Mouse (Mus musculus) liver (tissue): Measurements from ENCODE around the gene Atp6v0c.

Experiments used
- DNase-seq: peaks from one replicate; pipeline ENCODE4 v3.0.0-alpha.2; 2020; ENCODE audit warnings: mixed read lengths

Atp6v0c gene

DNA sequence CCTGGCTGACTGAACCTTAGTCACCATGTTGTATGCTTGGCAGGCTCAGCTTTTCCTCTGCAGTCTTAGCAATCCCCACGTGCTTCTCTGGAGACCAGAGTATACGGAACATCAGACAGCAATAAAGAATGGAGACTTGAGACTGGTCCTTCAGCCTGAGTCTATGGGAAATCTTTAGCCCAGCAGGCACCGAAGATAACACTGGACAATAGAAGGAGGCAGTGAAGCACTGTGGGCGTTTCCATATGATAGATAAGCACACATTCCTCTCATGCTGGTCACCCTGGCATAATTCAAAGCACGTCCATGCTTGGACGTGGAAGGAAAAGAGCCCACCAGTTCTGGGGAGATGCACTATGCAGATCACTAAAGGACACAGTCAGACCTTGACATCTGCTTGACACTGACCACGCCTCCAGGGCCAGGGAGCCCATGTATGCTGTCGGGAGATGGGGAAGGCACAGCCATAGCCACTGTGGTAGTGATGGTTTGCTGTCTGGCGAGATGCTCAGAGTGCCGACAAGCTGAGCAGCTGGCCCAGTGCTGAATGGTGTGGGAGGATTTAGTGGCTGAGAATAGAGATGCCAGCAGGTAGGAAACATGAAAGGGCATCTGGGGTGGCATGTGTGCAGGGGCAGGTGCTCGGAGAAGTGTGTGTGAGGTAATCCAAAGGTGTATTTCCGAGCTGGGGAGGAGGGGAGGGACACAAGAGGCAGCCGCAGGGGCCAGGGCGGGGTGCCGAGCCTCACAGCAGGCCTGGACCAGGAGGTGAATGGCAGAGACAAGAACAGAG lies 27.7 kb upstream of the Atp6v0c start:
- DNase-seq = peak; percentile 59

DNA sequence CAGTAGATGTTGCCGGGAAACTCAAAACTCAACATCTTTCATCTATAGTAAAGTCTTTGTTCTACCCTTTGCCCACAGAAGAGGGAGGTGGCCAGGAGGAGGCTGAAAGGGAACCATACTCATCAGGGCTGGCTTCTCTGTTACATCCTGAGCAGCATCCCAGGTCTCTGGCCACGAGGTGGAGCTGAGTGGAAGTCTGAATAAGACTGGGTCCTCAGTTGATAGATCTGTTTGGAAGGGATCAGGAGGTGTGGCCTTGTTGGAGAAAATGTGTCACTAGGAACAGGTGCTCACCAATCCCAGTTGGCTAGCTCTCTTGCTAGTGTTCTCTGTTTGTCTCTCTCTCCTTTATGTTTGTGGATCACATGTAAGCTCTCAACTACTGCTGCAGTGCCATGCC lies 25.8 kb upstream of the Atp6v0c start:
- DNase-seq = no peak

DNA sequence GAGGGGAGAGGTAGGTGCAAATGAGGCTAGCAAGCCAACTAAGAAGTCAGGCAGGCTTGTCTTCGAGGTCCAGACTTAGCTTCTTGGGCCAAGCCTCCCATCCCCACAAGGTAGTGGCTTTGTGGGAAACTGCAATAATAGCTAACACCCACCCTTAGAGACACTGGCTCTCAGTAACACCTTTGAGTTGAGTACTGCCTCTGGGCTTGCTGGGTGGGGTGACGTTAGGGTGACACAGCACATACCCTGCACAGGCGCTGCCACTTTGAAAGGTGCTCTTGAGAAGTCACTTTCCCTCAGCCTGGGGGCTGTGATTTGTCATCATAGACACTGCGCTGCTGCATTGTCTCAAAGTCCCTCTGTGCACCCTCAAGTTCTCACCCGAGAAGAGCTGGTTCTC lies 24.3 kb upstream of the Atp6v0c start:
- peak; percentile 76 for DNase-seq

DNA sequence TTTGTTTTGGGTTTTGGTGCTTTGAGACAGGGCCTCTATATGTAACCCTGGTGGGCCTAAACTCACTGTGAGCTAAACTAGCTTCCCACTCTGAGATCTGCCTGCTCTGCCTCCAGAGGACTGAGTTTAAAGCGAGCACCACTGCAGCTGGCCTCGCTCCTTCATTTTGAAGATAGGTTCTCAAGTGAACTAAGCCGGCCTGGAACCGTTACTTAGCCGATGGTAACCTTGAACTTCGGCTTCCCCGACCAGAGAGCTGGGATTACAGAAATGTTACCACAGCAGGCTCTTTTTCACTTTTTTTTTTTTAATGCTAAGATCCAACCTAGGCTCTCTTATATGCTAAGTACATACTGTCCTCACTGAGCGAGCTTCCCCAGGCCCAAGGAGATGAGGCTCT lies 23.8 kb upstream of the Atp6v0c start:
- no peak for DNase-seq

DNA sequence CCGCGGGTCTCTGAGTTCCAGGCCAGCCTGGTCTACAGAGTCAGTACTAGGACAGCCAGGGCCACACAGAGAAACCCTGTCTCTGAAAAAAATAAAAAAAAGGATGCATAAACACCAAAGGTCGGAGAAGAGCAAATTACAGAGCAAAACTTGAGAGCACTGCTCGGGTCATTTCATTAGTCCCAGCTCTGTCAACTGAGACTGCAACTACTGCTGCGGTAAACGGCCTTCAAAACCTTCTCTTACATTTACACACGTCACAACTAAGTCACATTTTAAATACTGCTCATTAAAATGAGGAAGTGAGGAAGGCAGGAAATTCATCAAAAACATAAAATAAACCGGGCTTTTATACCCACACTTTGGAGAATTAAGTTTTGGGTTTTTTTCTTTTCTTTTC lies 23.3 kb upstream of the Atp6v0c start:
- DNase-seq = no peak

DNA sequence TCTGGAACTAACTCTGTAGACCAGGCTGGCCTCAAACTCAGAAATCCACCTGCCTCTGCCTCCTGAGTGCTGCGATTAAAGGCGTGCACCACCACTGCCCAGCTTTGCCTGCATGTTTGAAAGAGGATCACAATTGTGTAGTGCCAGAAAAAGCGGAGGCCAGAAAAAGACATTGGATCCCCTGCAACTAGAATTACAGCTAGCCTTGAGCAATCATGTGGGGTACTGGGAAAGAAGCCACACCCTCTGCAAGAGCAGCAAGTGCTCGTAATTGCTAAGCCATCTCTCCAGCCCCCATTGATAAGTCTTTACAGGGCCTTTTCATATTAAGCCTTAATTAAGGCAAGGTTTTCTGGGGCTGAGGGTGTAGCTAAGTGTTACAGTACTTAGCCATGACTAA lies 22.0 kb upstream of the Atp6v0c start:
- no peak for DNase-seq

DNA sequence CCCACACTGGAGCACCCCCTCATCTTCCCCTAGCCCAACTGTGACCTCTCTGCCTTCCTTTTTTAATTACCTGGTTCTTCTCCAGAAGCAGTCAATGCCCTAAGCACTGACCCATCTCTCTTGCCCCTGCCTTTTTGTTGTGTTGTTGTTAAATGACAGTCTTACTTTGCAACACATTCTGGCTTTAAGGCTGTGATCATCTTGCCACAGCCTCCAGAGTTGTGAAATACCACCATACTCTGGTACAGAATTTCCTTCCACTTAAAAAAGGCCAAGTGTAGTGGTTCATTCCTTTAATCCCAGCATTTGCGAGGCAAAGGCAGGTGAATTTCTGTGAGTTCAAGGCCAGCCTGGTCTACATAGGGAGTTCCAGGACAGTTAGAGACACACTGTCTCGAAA lies 21.4 kb upstream of the Atp6v0c start:
- no peak for DNase-seq

DNA sequence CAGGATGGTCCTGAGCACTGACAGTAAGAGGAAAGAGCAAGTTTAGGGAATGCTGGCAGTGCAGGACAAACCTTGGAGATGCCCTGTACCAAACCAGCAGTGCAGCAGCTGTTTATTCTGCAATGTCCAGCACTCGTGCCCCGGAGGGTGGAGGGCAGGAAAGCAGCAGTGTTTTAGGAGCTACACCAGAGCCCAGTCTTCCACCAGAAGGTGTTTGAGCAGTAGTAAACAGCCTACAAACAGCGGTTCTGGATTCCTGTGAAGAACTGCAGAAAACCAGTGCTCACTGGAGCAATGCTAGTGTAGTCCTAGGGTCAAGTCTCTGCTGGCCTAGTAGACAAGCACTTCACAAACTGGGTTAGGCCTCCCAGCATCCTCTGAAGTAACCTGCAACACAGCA lies 4.8 kb upstream of the Atp6v0c start:
- DNase-seq = no peak

DNA sequence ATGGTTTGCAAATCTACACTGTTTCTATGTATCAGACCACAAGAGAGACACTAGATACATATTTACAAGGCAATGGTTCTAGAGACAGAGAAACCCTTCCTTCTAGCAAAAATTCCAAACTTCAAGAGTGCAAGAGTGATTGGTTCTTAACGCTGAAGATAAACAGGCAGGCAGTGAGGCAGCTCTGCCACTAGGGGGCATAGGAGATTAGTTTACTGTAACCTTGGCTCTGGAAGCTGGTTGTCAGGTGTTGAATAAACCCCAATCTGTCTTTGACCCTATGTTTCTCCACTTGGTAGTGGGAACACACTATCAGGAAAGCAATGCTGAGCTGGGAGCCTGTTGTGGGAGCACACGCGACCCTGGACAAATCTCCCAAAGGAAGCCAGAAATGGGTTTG lies 3.9 kb upstream of the Atp6v0c start:
- peak; percentile 75 for DNase-seq

DNA sequence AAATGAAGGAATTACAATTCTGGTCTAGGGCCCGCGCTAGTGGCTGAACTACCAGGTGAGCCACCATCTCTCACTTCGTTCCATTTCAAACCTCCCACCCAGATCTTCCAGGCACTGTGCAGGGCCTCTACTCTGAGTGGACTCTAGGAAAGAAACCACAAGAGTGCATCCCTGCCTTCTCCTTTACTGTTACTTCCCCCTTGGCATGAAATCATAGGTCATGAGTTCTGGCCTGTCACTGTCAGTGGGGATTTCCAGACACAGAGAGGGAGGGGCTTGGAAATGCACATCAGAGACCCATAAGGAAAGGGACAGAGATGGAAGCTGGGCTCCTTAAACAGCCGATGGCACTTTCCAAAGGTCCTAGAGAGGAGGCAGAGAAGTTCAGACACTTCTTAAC lies 2.2 kb upstream of the Atp6v0c start:
- DNase-seq = no peak

DNA sequence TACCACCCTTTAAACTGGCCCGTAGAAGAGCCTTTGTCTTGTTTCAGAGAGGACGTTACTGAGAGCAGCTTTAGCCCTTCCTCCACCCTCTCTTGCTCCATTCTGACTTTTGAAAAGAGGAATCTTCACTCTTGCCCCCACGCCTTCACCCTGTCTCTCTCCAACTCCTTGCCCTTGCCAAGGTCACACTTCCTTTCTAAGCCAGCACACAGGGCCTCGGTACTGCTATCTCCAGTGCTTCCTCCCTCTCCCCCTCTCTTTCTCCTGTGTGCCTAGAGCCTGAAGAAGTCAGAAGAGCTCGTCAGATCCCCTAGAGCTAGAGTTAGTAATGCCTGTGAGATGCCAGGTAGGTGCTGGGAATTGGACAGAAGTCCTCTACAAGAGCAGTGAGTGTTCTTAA lies 1.2 kb upstream of the Atp6v0c start:
- DNase-seq = no peak

DNA sequence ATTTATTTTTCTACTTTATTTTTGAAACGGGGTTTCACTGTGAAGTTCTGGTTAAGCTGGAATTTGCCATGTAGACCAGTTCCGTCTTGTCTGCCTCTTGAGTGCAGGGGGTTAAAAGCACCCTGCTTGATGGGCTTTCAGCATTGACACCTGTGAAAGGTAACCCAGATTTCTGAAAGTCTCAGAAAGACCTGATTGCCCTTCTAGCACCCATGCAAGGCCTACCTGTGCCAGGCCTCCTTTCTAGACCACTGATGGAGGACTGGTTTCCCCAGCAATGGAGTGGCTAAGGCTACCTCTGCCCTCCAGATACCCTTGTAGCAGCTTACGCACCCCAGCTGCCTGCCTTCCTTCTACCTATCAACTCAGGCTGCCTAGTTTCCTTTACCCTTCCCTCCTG lies 623 bp upstream of the Atp6v0c start:
- no peak for DNase-seq

DNA sequence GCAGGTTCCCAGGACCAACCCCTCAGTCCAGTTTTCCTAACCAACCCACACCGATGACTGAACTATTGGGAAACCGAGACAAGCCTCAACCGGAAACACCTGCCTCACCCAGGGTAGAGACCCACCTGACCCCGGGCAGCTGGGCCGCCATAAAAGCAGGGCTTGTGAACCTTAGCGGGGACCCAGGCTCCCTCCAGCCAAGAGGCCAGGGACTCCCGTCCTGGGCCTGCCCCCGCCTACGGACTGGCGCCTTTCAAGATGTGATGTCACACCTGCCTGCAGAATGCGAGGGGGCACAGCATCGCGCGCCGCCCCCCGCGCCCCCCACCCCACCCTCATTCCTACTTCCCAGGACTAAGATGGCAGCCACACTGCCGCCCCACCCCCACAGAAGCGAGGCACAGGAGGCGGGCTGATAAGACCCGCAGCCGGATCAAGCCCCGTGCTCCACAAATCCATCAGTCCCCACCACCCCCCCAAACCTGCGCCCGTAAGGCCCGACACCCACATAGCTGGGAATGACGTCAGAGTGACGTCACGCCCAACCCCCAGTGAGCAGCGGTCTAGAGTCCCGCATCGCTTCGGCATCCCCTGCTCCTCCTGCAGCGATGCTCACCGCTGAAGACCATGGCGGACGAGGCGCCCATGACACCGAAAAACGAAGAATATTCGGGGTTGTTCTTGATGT lies 768 bp downstream of the Atp6v0c start:
- DNase-seq = peak; percentile 83

DNA sequence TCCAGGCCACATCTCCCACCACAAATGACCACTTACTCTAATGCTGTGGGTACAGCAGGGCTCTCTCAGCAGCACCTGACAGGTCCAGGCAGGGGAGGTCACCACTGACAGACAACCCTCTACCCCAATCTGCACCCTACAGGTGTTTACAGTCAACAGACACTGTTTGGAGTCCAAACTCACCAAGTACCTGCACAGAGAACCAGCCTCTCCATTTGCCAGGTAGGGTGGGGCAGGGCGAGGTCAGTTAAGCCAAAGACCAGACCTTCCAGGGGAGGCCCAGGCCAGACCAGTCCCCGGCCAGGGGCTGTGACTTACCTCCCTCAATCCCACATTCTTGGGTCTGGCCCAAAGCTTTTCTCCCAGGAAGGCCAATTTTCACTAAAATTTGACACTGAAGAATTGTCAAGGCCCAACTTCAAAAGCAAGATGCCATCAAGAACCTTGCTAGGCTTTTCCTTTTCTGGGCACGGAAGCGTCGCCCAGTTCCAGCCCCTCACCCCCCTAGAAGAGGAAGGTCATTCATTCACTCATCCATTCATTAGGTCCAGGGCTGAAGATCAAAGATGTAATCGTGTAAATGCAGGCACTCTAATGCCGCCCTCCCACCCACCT lies 1.5 kb downstream of the Atp6v0c start:
- DNase-seq = peak; percentile 39

DNA sequence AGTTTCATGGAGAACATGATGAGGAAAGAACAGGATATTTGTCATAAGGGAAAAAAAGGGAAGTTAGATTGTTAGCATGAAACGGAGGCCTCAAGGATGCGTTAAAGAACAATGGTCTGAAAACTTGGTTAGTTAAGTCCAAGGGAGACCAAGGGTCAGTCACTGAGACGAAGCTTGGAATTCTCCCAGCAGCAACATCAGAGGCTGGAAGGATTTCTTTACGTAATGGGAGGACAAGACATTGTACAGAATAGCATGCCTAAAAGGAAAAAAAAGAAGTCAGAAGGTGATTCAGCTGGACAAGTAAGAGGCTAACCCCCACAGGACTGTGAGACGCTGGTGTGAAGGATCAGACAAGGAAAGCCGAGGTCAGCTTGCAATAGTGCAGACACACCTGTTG lies 2.4 kb downstream of the Atp6v0c start:
- no peak for DNase-seq

DNA sequence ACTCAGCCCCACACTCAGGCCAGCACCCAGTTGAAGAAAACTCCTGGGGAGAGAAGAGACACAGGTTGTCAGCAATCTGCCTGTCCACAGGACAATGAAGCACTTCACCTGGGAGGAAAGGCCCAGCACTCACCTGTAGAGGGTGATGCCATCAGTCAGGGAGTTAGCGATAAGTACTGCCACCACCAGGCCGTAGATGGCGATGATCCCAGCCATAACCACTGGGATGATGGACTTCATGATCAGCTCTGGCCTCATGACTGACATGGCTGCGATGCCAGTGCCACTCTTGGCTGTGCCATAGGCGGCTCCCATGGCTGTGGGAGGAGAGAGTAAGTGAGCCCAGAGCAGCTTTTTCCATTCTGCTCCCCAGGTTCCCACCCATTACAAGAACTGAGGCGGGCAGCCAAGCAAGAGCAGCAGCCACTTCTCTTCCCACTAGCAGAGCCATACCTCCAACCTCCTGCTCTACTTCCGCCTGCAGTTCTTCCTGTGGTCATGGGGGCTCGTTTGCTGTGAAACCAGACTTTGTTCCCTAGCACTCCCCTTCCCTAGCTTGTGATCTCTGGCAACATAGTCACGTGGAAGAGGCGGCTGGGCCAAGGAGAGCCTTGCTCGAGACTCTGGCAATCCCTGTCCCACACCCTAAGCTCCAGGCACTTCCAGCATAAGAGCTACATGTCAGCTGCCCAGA lies 4.8 kb downstream of the Atp6v0c start:
- no peak for DNase-seq

DNA sequence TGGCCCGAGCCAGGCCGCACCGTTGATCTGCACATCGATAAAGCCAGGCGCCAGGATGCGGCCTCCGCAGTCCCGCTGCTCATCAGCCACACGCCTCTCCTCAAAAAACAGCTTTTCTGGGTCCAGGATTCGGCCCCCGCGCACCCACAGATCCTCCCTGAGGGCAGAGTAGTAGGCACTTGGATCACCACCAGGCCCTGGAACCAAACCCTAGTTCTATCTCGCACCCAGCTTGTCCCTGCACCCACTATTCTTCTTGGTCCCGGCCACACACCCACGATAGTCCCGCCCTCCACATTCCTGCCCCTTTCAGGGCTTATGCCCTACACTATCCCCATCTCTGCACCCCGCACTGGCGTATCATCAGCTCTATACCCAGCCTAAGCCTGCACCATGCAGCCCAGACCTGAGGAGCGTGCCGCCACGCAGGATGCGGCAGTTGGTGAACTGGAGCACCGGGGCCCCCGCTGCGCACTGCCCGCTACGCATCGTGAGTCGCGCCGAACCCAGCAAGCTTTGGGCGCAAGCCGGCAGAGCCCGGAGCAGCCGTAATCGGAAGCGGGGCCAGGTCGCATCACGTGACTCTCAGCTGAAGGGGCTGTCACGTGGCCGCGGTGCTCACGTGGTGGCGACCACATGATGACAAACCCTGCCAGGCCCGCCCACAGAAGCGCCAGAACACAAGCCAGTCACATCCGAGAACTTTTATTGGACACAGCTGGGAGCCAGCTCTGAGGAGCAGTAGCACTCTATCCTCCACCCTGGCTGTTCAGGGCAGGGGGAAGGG lies 6.1 kb downstream of the Atp6v0c start, which contains the start of gene Amdhd2:
Gene Amdhd2, minus strand, starts transcription at position 591 of the 787 bp plus-strand sequence.
- DNase-seq = peak; percentile 96

DNA sequence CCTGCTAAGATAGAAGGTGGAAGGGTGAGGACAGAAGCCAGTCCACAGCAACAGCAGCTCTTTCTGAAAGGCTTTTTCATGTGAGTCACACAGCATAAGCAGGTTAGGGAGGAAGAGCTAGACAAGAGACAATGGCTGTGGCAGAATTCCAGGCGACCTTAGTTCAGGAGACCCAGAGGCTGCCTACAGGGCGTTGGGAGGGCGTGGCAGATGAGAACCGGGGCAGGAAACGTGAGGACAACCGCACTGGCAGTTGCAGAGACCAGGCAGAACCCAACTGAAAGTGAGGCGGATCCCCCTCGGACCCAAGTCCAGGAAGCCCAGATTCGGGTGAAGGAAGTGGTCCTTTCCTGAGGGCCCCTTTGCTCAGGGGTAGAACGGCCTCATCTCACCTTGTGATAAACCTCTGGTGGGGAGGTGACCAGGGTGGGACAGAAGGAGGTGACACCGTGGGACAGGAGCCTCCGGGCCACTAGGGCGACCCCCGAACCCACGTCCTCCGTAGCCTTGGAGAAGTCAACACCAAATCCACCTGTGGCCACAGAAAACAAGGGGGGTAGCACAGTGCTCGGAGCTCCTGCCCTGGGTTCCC lies 6.8 kb downstream of the Atp6v0c start:
- DNase-seq = peak; percentile 66

DNA sequence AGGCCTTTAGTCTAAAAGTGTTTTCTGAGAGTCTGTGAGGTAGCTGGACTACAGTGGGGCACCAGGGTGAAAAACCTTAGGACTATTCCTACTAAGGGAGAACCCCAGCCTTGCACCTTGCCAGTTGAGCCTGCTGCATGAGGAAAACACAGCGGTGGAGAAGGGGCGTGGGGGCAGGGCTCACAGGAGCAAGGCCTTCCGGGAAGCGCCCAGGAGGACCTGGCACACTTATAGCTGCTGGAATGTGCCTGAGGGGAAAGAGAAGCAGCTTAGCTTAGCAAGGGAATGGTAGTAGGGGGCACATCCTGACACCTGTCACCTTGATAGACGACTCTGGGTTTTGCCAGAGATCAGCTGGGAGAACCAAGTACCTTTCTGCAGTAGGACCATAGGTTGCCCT lies 8.0 kb downstream of the Atp6v0c start:
- DNase-seq = no peak

DNA sequence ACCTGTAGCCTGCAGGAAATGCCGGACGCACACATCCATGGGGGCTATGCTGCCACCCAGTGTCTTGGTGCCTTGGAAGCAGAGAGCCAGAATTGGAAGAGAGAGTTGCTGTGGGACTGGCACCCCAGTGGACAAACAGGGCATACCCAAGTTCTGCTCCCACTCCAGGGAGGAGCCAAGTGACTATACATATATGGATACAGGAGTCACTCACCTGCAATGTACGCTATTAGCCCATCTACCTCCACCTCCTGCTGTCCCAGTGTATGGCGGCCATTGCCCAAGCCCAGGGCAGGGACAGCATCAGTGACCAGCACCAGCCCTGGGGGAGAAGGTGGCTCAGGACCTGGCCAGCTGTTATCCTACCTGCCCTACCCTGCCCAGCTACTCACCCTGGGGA lies 12.0 kb downstream of the Atp6v0c start:
- no peak for DNase-seq

DNA sequence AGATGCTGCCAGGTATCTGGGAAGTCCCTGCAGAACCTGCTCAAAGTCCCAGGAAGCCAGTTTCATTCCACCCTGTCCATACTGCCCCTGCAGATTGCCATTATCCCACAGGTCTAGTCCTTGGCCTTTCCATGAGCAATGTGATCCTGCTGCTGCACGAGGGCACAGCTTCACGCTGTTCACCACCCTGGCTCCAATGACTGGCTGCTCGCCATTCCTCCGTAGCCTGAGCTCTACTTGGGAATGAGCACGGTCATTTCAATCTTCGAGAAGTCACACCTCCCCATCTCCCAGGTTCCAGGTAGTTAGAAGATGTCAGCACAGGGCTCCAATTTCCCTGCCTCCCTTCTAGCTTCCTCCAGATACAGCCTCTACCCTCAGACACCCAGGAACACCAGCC lies 12.4 kb downstream of the Atp6v0c start:
- no peak for DNase-seq

DNA sequence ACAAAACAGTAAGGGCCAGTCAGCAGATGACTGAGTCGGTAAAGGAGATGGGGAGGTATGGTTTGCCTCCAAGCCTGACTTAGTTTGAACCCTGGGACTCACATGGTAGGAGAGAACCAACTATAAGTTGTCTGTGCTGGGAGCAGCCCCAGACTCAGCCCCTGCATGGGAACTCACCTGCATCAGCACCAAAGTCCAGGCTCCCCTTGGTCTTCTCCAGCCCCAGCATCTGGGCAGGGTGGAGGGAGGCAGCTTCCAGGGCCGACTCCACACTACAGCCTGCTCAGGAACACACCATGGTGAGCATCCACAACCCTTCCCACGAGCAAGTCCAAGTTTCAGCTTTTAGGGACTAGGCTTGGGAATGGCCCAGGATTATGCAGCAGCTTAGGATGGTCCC lies 13.1 kb downstream of the Atp6v0c start:
- no peak for DNase-seq
